Mouse (Mus musculus): ENCODE data around the gene H2al1c. TPM values are rescaled to one million over a fixed set of nuclear protein-coding genes. Genes with fewer than 3 reads are reported as not detected.
A peak's percentile ranks its signal among the peaks of the same experiment; 100 is the strongest.
"Not testable (repeated sequence)": the region's sequence is repeated elsewhere in the genome, so short reads cannot be mapped to it uniquely, and the experiment has no call there.

H2al1c gene
- not detected in 2 replicates for polyA plus RNA-seq (2015; fragmentation: Nextera tagmentation; extraction: Ambion mirVana)

GRCm38 (mm10) chrX:11305355-11305754 lies at the start of gene H2al1c:
Gene H2al1c (plus strand): TSS chrX:11305655.
- H3K4me1 ChIP-seq; H3K4me3 ChIP-seq; H3K4me2 ChIP-seq (replicated peaks); H3K27ac ChIP-seq (replicated peaks); H3K9me3 ChIP-seq; H3K27me3 ChIP-seq; H3K9ac ChIP-seq (replicated peaks); ATAC-seq (replicated peaks); H3K36me3 ChIP-seq: not testable (repeated sequence)
- 100% methylated on average over 1 of the region's 6 CpGs for WGBS

- Histone ChIP-seq H3K27me3 (no peaks in the 10 kb centered on the region), H3K9me3 (no peaks in the 10 kb centered on the region), H3K4me1 (peaks cover 5% of the 10 kb centered on the region; the same call in 1 of the 2 replicates), H3K4me2 (replicated peaks) (no peak overlapping the region), H3K4me3 (no peak overlapping the region), H3K27ac (replicated peaks) (no peak overlapping the region), H3K9ac (replicated peaks) (no peak overlapping the region), H3K36me3 (no peaks in the 10 kb centered on the region)
- 86% methylated on average over 8 of the region's 8 CpGs for WGBS
- no peak for ATAC-seq (replicated peaks)
Measured at GRCm38 (mm10) chrX:11264918-11265317, 40.5 kb upstream of the H2al1c start.

- 61% methylated on average over 7 of the region's 7 CpGs for WGBS
Measured at GRCm38 (mm10) chrX:11267791-11268190, 37.7 kb upstream of the H2al1c start.

GRCm38 (mm10) chrX:11269074-11269473 lies 36.4 kb upstream of the H2al1c start:
- WGBS: 71% methylated on average over 3 of the region's 3 CpGs
- peak; percentile 76 for ATAC-seq (replicated peaks)
- Histone ChIP-seq H3K4me2 (replicated peaks) (no peak overlapping the region), H3K36me3 (no peaks in the 10 kb centered on the region), H3K27ac (replicated peaks) (no peak overlapping the region), H3K4me3 (no peak overlapping the region), H3K9me3 (no peaks in the 10 kb centered on the region), H3K4me1 (peaks cover 5% of the 10 kb centered on the region; the same call in 1 of the 2 replicates), H3K27me3 (no peaks in the 10 kb centered on the region), H3K9ac (replicated peaks) (no peak overlapping the region)

More at GRCm38 (mm10) chrX:11267791-11268190, 37.7 kb upstream of the H2al1c start:
- Histone ChIP-seq H3K4me3 (no peak overlapping the region), H3K27me3 (no peaks in the 10 kb centered on the region), H3K9ac (replicated peaks) (no peak overlapping the region), H3K4me1 (peaks cover 5% of the 10 kb centered on the region; the same call in 1 of the 2 replicates), H3K9me3 (no peaks in the 10 kb centered on the region), H3K4me2 (replicated peaks) (no peak overlapping the region), H3K27ac (replicated peaks) (no peak overlapping the region), H3K36me3 (no peaks in the 10 kb centered on the region)
- ATAC-seq (replicated peaks): no peak

GRCm38 (mm10) chrX:11273190-11273589 lies 32.3 kb upstream of the H2al1c start:
- no peaks in the 10 kb centered on the region for H3K27me3 ChIP-seq
- H3K4me2 ChIP-seq (replicated peaks): no peak overlapping the region
- no peaks in the 10 kb centered on the region for H3K36me3 ChIP-seq
- no peak overlapping the region for H3K9ac ChIP-seq (replicated peaks)
- WGBS: 86% methylated on average over 3 of the region's 3 CpGs
- no peak for ATAC-seq (replicated peaks)
- H3K9me3 ChIP-seq: no peaks in the 10 kb centered on the region
- no peak overlapping the region for H3K4me3 ChIP-seq
- H3K4me1 ChIP-seq: no peaks in the 10 kb centered on the region
- no peak overlapping the region for H3K27ac ChIP-seq (replicated peaks)

GRCm38 (mm10) chrX:11277083-11277482 lies 28.4 kb upstream of the H2al1c start:
- Histone ChIP-seq H3K36me3 (no peaks in the 10 kb centered on the region), H3K27ac (replicated peaks) (no peak overlapping the region), H3K4me2 (replicated peaks) (no peak overlapping the region), H3K9me3 (no peaks in the 10 kb centered on the region), H3K9ac (replicated peaks) (no peak overlapping the region), H3K4me3 (no peak overlapping the region), H3K27me3 (no peaks in the 10 kb centered on the region), H3K4me1 (no peaks in the 10 kb centered on the region)
- 58% methylated on average over 6 of the region's 6 CpGs for WGBS
- ATAC-seq (replicated peaks): no peak

- no peaks in the 10 kb centered on the region for H3K27me3 ChIP-seq
Measured at GRCm38 (mm10) chrX:11280741-11281140, 24.7 kb upstream of the H2al1c start.

GRCm38 (mm10) chrX:11288306-11288882 lies 17.1 kb upstream of the H2al1c start:
- H3K27me3 ChIP-seq: no peaks in the 10 kb centered on the region
- WGBS: 74% methylated on average over 14 of the region's 14 CpGs

More at GRCm38 (mm10) chrX:11280741-11281140, 24.7 kb upstream of the H2al1c start:
- Histone ChIP-seq H3K9me3 (no peaks in the 10 kb centered on the region), H3K4me1 (no peaks in the 10 kb centered on the region), H3K4me2 (replicated peaks) (no peak overlapping the region), H3K4me3 (no peak overlapping the region), H3K36me3 (no peaks in the 10 kb centered on the region), H3K27ac (replicated peaks) (no peak overlapping the region), H3K9ac (replicated peaks) (no peak overlapping the region)
- no peak for ATAC-seq (replicated peaks)
- 78% methylated on average over 2 of the region's 2 CpGs for whole genome bisulfite sequencing

GRCm38 (mm10) chrX:11289244-11289643 lies 16.2 kb upstream of the H2al1c start:
- Histone ChIP-seq H3K4me1 (no peaks in the 10 kb centered on the region), H3K27ac (replicated peaks) (no peak overlapping the region), H3K4me3 (no peak overlapping the region), H3K36me3 (no peaks in the 10 kb centered on the region), H3K27me3 (no peaks in the 10 kb centered on the region), H3K9ac (replicated peaks) (no peak overlapping the region), H3K9me3 (no peaks in the 10 kb centered on the region), H3K4me2 (replicated peaks) (no peak overlapping the region)
- 36% methylated on average over 4 of the region's 4 CpGs for WGBS
- ATAC-seq (replicated peaks): no peak

More at GRCm38 (mm10) chrX:11288306-11288882, 17.1 kb upstream of the H2al1c start:
- H3K9ac ChIP-seq (replicated peaks): no peak overlapping the region
- H3K9me3 ChIP-seq: no peaks in the 10 kb centered on the region
- no peak for ATAC-seq (replicated peaks)
- H3K4me2 ChIP-seq (replicated peaks): no peak overlapping the region
- H3K4me1 ChIP-seq: no peaks in the 10 kb centered on the region
- H3K36me3 ChIP-seq: no peaks in the 10 kb centered on the region
- H3K4me3 ChIP-seq: no peak overlapping the region
- no peak overlapping the region for H3K27ac ChIP-seq (replicated peaks)

GRCm38 (mm10) chrX:11298957-11299356 lies 6.5 kb upstream of the H2al1c start, which contains the start of gene H2al1a:
Gene H2al1a (plus strand): TSS chrX:11299257.
- no CpG with 5 or more reads among the region's 3 CpGs for WGBS

GRCm38 (mm10) chrX:11302132-11302531 lies 3.3 kb upstream of the H2al1c start, which contains the start of gene H2al1b:
Gene H2al1b (plus strand): TSS chrX:11302432.
- not testable (repeated sequence) for H3K4me2 ChIP-seq (replicated peaks); H3K27ac ChIP-seq (replicated peaks); ATAC-seq (replicated peaks); H3K9ac ChIP-seq (replicated peaks); H3K36me3 ChIP-seq; H3K27me3 ChIP-seq; H3K4me1 ChIP-seq; H3K4me3 ChIP-seq; H3K9me3 ChIP-seq
- 94% methylated on average over 1 of the region's 3 CpGs for WGBS

More at GRCm38 (mm10) chrX:11298957-11299356, 6.5 kb upstream of the H2al1c start, which contains the start of gene H2al1a:
- H3K9me3 ChIP-seq; H3K9ac ChIP-seq (replicated peaks); H3K4me3 ChIP-seq; H3K36me3 ChIP-seq; H3K4me1 ChIP-seq; H3K4me2 ChIP-seq (replicated peaks); H3K27ac ChIP-seq (replicated peaks); ATAC-seq (replicated peaks); H3K27me3 ChIP-seq: not testable (repeated sequence)

- not testable (repeated sequence) for H3K9ac ChIP-seq (replicated peaks); H3K27ac ChIP-seq (replicated peaks); H3K4me3 ChIP-seq; ATAC-seq (replicated peaks); H3K4me1 ChIP-seq; H3K27me3 ChIP-seq; H3K36me3 ChIP-seq; H3K9me3 ChIP-seq; H3K4me2 ChIP-seq (replicated peaks)
- WGBS: no CpG with 5 or more reads among the region's 6 CpGs
Measured at GRCm38 (mm10) chrX:11308524-11308923, 3.1 kb downstream of the H2al1c start, which contains the start of gene H2al1d. Gene H2al1d (plus strand): TSS chrX:11308824.

GRCm38 (mm10) chrX:11311634-11312033 lies 6.2 kb downstream of the H2al1c start, which contains the start of gene H2al1e:
Gene H2al1e (plus strand): TSS chrX:11311934.
- no CpG with 5 or more reads among the region's 3 CpGs for WGBS
- H3K4me1 ChIP-seq; ATAC-seq (replicated peaks): not testable (repeated sequence)

More at GRCm38 (mm10) chrX:11311634-11312033, 6.2 kb downstream of the H2al1c start, which contains the start of gene H2al1e:
- H3K4me2 ChIP-seq (replicated peaks); H3K36me3 ChIP-seq; H3K27ac ChIP-seq (replicated peaks); H3K9me3 ChIP-seq; H3K27me3 ChIP-seq; H3K9ac ChIP-seq (replicated peaks); H3K4me3 ChIP-seq: not testable (repeated sequence)
